30 mouse cellular contexts compared by ENCODE assay signal in genomic region chr9:85981428-85981827, GRCm38 (mm10).
"Had no signal": no experiment of that assay in that cellular context is flagged by ENCODE, and none has a peak within 500 bp of the region (broad histone marks: within the 10 kb centered on the region; RNA-seq: fewer than 3 reads in every experiment).

No protein-coding gene starts in this region.

- H3K4me1 ChIP-seq: limb, embryonic 12.5 days; limb, embryonic 13.5 days; liver, embryonic 12.5 days; liver, embryonic 13.5 days; liver, embryonic 15.5 days; lung, embryonic 15.5 days; megakaryocyte, embryonic 14.5 days; midbrain, embryonic 12.5 days; midbrain, embryonic 13.5 days; midbrain, embryonic 15.5 days; neural tube, embryonic 12.5 days had no signal

- DNase-seq: left cerebral cortex, postnatal 4 days; liver; liver, embryonic 13.5 days; liver, postnatal 0 days; lung, adult 18-20 months; lung, adult 2 months; lung, embryonic 14.5 days; lung, postnatal 10 days; lung, postnatal 14 days; lung, postnatal 36 days; lung, postnatal 4 days; midbrain, embryonic 14.5 days had no signal

- H3K4me2 ChIP-seq: limb, embryonic 12.5 days; limb, embryonic 13.5 days; limb, embryonic 15.5 days; liver, embryonic 11.5 days; liver, embryonic 12.5 days; liver, embryonic 13.5 days; liver, embryonic 15.5 days; lung, embryonic 14.5 days; lung, embryonic 15.5 days; midbrain, embryonic 12.5 days; midbrain, embryonic 13.5 days; midbrain, embryonic 15.5 days; neural tube, embryonic 12.5 days had no signal

- H3K27me3 ChIP-seq: limb, embryonic 12.5 days; limb, embryonic 13.5 days; limb, embryonic 15.5 days; liver, embryonic 12.5 days; liver, embryonic 13.5 days; liver, embryonic 15.5 days; lung, embryonic 15.5 days; megakaryocyte, embryonic 14.5 days; midbrain, embryonic 12.5 days; midbrain, embryonic 13.5 days; midbrain, embryonic 15.5 days; neural tube, embryonic 12.5 days had no signal

- H3K9ac ChIP-seq: limb, embryonic 12.5 days; limb, embryonic 13.5 days; limb, embryonic 15.5 days; liver, embryonic 12.5 days; liver, embryonic 13.5 days; liver, embryonic 14.5 days; liver, embryonic 15.5 days; liver, postnatal 0 days; lung, embryonic 14.5 days; lung, embryonic 15.5 days; midbrain, embryonic 12.5 days; midbrain, embryonic 13.5 days; midbrain, embryonic 15.5 days; neural tube, embryonic 12.5 days had no signal

- H3K4me3 ChIP-seq: left cerebral cortex, adult 2 months; limb, embryonic 12.5 days; limb, embryonic 13.5 days; limb, embryonic 15.5 days; liver, embryonic 12.5 days; liver, embryonic 13.5 days; liver, embryonic 15.5 days; lung, embryonic 15.5 days; megakaryocyte, embryonic 14.5 days; midbrain, embryonic 12.5 days; midbrain, embryonic 13.5 days; midbrain, embryonic 15.5 days; myocyte; neural tube, embryonic 12.5 days had no signal

- H3K27ac ChIP-seq: left cerebral cortex, adult 2 months; limb, embryonic 12.5 days; limb, embryonic 13.5 days; limb, embryonic 15.5 days; liver, embryonic 12.5 days; liver, embryonic 13.5 days; liver, embryonic 14.5 days; liver, embryonic 15.5 days; lung, embryonic 15.5 days; macrophage; midbrain, embryonic 12.5 days; midbrain, embryonic 13.5 days; midbrain, embryonic 15.5 days; neural tube, embryonic 12.5 days had no signal

- ATAC-seq: liver, embryonic 12.5 days; liver, postnatal 0 days; lung, postnatal 0 days; midbrain, embryonic 13.5 days; midbrain, embryonic 15.5 days; midbrain, embryonic 16.5 days had no signal

- H3K36me3 ChIP-seq: limb, embryonic 12.5 days; limb, embryonic 13.5 days; limb, embryonic 15.5 days; liver, embryonic 12.5 days; liver, embryonic 13.5 days; liver, embryonic 15.5 days; lung, embryonic 15.5 days; midbrain, embryonic 12.5 days; midbrain, embryonic 13.5 days; midbrain, embryonic 15.5 days; neural tube, embryonic 12.5 days had no signal

- H3K9me3 ChIP-seq: limb, embryonic 12.5 days; limb, embryonic 13.5 days; limb, embryonic 15.5 days; liver, embryonic 12.5 days; liver, embryonic 13.5 days; liver, embryonic 15.5 days; lung, embryonic 15.5 days; megakaryocyte, embryonic 14.5 days; midbrain, embryonic 12.5 days; midbrain, embryonic 13.5 days; midbrain, embryonic 15.5 days; neural tube, embryonic 12.5 days had no signal
